Mouse (Mus musculus) E14TG2a.4 (cell line): ENCODE results near the gene Pla2g16.
A peak's percentile ranks its signal among the peaks of the same experiment; 100 is the strongest.

Source experiments
- CTCF ChIP-seq: conservative IDR thresholded peaks from 2 replicates; pipeline ENCODE4 v1.5.1; 2014; ENCODE audit warnings: low read length
- NANOG ChIP-seq: IDR thresholded peaks from 2 replicates; pipeline ENCODE4 v1.6.1; 2014; ENCODE audit warnings: borderline replicate concordance, low read length, mixed read lengths
- POU5F1 ChIP-seq: IDR thresholded peaks from 2 replicates; pipeline ENCODE4 v1.6.1; 2014; ENCODE audit warnings: low read length, borderline replicate concordance

GRCm38 (mm10) chr19:7595534-7595933, 38.3 kb downstream of the Pla2g16 start:
- TF ChIP-seq CTCF (peak; percentile 52), POU5F1 (no peak), NANOG (no peak)
